Mouse (Mus musculus) lung, adult 2 months (tissue): ENCODE results near the gene Fam207a. TPM values are rescaled to one million over a fixed set of nuclear protein-coding genes. Genes with fewer than 3 reads are reported as not detected.
A peak's percentile ranks its signal among the peaks of the same experiment; 100 is the strongest.

Source experiments
- DNase-seq: peaks from one replicate; pipeline ENCODE4 v3.0.0; 2022
- H3K4me1 ChIP-seq: fragments of 200-500 bp; 2 replicates; pipeline ENCODE4 v1.6.1; 2011; ENCODE audit warnings: low read length; ENCODE audit not compliant: control insufficient read depth, insufficient read depth
- H3K4me3 ChIP-seq: fragments of 200-500 bp; replicated peaks from 2 replicates; pipeline ENCODE3; 2011; ENCODE audit warnings: low read depth, mild to moderate bottlenecking, control low read depth, low read length; ENCODE audit errors: extremely low read depth
- CTCF ChIP-seq: fragments of 200-500 bp; IDR thresholded peaks from 2 replicates; pipeline ENCODE4 v1.5.1; 2011; ENCODE audit warnings: mild to moderate bottlenecking, low read length, control low read depth; ENCODE audit not compliant: insufficient read depth
- POLR2A ChIP-seq: fragments of 200-500 bp; IDR thresholded peaks from 2 replicates; pipeline ENCODE4 v1.6.1; 2011; ENCODE audit warnings: low read depth, mild to moderate bottlenecking, control low read depth, low read length, borderline replicate concordance; ENCODE audit errors: extremely low read depth
- WGBS: fragments of 180-500 bp; shearing (Covaris S2); methylation state at CpG from one replicate; pipeline ENCODE4 v1.1.7; 2018; 5-methylcytosine and 5-hydroxymethylcytosine counted together
- polyA plus RNA-seq: library from polyadenylated mRNA; depleted of rRNA; stranded (reverse); fragments of >200 nt; gene quantifications from 2 replicates; pipeline ENCODE4 v1.2.3, GENCODE M21; 2012

Gene Fam207a
- polyA plus RNA-seq, 1 experiment = 24.7 TPM

DNA sequence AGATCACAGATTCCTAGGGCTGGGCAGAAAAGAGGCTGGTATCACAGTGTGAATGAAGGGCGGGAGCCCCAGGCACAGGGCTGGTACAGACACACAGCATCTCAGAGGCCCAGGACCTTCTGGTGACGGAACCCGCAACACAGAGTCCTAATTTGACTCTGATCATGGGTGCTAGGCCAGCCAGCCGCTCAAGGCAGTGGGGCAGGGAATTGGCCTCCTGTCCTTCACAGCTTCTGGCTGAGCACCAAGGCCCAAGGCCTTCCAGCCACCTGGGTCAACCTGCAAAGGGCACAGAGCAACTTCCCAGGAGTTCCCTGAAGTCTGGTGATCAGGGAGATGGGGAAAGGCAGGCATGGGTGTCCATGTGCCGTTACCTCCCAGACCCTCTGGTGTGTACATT, 2.2 kb upstream of the Fam207a start:
- no peak for DNase-seq
- TF ChIP-seq CTCF = no peak
- no peak for TF ChIP-seq POLR2A
- peaks cover 7% of the 10 kb centered on the region for H3K4me1 ChIP-seq
- H3K4me3 ChIP-seq = no peak overlapping the region
- WGBS = 94% methylated on average over 5 of the region's 5 CpGs

DNA sequence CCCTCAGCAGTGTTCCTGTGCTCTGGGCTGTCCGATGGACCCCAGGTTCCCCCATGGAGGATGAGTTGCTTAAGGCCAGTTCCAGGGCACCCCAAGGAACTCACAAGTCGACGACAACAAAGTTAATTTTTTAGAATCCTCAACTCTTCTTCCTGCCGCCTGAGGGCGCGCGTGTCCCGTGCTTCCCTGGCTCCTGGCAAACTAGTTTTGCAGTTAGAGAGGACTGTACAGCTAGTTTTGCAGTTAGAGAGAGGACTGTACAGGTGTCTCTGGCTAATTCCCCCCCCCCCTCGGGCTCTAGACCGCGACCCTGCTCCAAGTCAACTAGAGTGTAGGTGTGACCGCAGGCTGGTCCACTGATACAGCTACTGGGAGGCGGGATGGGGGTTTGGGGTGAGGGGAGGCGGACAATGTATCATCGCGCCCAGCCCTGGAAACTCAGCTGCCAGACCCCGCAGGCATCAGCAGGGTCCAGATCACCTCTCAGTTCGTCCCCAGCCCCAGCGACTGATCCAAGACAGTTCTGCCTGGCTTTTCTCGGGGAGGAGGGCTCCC, 1.6 kb upstream of the Fam207a start:
- DNase-seq = peak; percentile 64
- TF ChIP-seq CTCF (peak; percentile 94), POLR2A (no peak)
- WGBS = 19% methylated on average over 20 of the region's 20 CpGs
- peaks cover 7% of the 10 kb centered on the region for H3K4me1 ChIP-seq
- no peak overlapping the region for H3K4me3 ChIP-seq

DNA sequence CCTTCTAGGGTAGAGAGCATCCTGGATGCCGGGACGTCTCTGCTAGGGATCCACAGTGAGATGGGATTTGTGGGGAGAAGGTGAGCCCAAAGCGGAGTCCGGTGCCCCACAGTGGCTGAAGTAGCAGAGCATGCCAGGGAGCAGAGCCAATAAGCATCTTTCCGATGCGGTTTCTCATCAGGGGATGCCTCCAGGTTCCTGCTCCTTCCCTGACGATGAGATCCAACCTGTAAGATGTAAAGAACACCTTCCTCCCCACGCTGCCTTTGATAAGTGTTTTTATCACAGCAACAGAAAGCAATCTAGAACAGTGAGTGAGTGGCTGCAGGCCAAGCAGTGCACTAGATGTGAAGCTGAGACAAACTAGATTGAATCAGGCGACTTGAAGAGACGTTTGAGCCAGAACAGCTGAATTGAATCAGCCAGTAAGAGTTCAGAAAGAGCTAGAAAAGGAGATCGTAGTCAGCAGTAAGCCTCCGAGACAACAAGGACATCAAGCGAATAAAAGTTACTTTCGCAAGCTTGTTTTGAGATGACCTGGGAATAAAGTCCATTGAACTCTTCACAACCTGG, 880 bp upstream of the Fam207a start:
- H3K4me3 ChIP-seq = peak overlapping the region; percentile 56
- no peak for DNase-seq
- TF ChIP-seq CTCF (no peak), POLR2A (no peak)
- WGBS = 35% methylated on average over 14 of the region's 14 CpGs
- H3K4me1 ChIP-seq = peaks cover 7% of the 10 kb centered on the region

DNA sequence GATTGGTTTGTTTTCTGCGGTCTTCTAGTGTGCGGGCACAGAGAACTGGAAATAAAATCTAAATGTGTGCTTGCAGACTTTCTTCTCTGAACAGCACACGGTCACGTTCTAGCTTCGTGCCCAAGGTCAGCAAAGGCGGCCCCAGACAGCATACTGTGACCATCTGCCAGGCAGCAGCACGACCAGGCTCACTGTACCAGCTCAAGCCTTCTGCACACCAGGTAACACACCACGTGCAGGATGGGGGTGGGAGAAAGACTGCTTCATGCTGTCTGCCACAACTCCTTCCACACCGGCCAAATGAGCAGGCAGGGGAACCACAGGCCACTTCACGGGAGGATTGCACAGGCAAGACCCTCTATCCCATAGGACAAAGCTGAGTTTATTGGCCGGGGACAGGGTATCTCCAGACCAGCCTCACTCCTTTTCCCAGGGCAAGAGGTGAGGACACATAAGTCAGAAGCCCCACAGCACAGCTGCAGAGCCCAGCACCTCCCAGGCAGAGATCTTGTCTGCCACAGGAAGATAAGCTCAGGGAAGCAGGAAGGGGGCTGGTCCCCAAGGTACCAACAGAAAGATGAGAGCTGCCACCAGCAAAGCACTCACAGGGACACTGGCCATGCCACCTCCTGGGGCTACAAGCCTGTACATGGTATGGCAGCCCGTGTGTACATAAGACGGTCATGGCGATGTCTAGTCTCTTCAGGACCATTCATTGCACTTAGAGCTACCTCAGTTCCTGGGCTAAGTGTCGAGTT, 5.2 kb downstream of the Fam207a start:
- 84% methylated on average over 15 of the region's 15 CpGs for WGBS

DNA sequence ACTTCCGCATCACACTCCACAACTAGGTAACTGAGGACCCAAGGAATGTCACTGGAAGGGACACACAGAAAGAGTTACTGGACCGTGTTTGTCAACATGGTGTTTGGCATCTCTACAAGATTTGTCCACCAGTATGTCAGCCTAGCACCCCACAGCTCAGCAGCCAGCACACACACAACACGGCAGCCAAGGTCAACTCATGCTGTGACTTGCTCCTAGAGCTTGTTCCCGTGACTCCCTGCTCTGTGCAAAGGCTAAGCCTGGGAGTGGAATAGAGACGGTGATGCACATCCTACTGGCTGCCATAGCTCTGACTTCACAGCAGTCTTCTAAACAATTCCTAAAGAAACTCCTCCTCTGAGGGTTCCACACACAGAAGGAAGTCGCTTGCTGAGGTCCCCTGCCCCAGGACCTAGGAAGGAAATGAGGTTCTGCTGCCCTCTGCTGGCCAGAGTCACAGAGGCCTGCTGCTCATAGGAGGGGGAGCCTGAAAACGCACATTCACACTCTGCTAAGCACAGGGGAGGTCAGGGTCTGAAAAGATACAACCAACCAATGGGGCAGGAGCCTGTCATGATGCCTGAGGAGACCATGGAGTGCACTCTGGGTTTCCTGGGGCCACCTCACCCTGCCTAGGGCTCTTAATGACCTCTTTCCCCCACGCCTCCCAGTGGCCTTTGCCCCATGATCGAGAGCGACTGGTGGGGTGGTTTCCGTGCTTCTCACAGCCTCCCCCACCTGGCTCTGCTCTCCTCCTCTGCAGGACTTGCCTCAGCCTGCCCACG, 6.0 kb downstream of the Fam207a start:
- H3K4me3 ChIP-seq = no peak overlapping the region
- WGBS = 43% methylated on average over 12 of the region's 12 CpGs
- TF ChIP-seq CTCF = peak; percentile 90
- TF ChIP-seq POLR2A = no peak
- peak; percentile 84 for DNase-seq
- H3K4me1 ChIP-seq = peaks cover 7% of the 10 kb centered on the region

More for the DNA sequence above, 5.2 kb downstream of the Fam207a start:
- Histone ChIP-seq H3K4me3 (no peak overlapping the region), H3K4me1 (peaks cover 7% of the 10 kb centered on the region)
- TF ChIP-seq CTCF = no peak
- no peak for DNase-seq

DNA sequence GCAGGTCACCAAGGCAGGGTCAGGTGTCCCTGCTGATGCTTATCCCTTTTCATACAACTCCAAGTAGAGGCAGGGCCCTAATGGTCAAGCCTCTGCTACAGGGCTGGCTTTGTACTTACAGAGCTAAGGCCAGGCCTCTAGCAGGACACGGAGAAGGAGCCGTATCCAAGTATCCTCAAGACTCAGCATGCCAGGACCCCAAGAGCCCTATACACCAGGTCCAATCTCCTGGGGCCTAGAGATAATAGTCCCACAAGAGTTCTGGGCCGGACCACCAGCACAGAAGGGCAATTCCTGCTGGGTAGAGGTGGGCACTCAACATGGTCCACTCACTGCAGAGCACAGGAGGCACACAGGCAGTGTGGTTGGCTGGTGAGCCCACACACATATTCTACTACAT, 6.8 kb downstream of the Fam207a start:
- 87% methylated on average over 3 of the region's 3 CpGs for WGBS
- DNase-seq = no peak
- Histone ChIP-seq H3K4me1 (peaks cover 10% of the 10 kb centered on the region), H3K4me3 (no peak overlapping the region)
- TF ChIP-seq POLR2A (no peak), CTCF (no peak)

DNA sequence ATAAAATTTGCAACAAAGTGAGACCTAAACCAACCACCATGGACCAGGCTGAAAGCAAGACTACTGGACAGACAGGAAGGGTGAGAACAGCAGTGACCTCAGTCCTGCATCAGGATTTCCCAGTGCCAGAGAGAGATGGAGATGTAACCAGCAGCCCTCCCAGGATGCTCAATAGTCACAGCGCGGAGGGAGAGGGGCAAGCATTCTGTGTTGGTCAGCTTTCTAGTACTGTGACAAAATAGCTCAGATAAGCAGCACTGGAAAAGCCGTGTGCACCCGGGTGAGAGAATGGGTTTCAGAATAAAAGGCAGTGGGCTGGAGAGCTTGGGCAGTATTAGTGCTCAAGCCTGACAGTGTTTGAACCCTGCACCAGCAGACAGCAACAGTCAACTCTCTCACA, 7.8 kb downstream of the Fam207a start:
- WGBS = 88% methylated on average over 4 of the region's 4 CpGs
- TF ChIP-seq POLR2A (no peak), CTCF (no peak)
- Histone ChIP-seq H3K4me3 (no peak overlapping the region), H3K4me1 (peaks cover 10% of the 10 kb centered on the region)
- no peak for DNase-seq

DNA sequence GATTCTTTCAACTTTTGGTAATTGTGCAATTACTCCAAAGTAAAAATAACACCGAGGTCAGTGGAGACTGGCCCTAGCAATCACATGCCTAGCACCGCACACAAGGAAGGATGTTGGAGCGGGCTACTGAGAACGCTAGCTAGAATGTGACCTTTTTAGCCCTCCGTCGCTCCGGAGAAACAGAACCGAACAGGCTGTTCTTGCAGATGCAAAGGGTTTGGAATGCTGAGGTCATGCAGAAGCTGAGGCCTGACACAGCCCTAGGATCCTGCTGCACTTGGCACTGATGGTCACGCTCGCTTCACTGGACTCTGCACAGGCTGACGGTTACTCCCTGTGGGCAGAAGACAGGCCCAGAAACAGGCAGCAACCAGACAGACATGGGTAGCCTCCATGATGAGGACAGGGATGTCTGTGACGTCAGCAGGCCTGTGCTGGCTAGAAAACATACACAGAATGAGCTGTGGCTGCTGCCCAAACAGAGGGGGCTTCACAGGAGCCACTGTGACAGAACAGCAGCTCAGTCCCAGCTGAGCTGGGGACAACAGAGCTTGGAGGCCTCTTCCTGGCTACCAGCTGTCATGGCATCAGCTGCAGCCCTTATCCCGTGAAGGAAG, 8.5 kb downstream of the Fam207a start:
- H3K4me3 ChIP-seq = no peak overlapping the region
- WGBS = 68% methylated on average over 13 of the region's 13 CpGs
- no peak for DNase-seq
- TF ChIP-seq CTCF = no peak
- TF ChIP-seq POLR2A = no peak
- peaks cover 10% of the 10 kb centered on the region for H3K4me1 ChIP-seq

DNA sequence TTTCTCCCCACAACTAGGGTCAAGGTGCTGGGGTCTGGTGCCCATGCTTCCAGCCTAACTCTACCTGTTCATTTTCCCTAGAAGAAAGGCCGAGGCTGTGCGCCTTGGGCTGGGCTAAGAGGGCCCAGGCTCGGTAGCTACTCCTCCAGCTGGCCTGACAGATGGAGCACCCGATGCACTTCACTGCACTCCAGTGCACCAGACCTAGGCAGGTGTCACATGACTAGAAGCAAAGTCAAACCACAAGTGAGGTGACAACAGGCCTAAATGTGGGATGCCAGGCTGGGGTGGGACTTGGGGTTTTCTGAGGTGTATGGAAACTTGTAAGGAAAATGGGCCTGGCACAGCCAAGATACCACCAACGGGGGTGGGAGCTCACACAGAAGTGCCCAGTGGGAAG, 9.1 kb downstream of the Fam207a start:
- 68% methylated on average over 5 of the region's 5 CpGs for WGBS
- TF ChIP-seq POLR2A (no peak), CTCF (no peak)
- Histone ChIP-seq H3K4me1 (peaks cover 10% of the 10 kb centered on the region), H3K4me3 (no peak overlapping the region)
- DNase-seq = no peak
